Mouse (Mus musculus) frontal cortex, postnatal 14 days (tissue): ENCODE measurements around the gene Ankrd31.
"Not testable (repeated sequence)": the region's sequence is repeated elsewhere in the genome, so short reads cannot be mapped to it uniquely, and the experiment has no call there.

Experiments used
- DNase-seq, 2 experiments: peaks; one replicate each; pipeline ENCODE4 v3.0.0; 2022; ENCODE audit warnings: low spot score in 2 of 2

The Ankrd31 gene

GRCm38 (mm10) chr13:96939680-96940079 lies 191.6 kb downstream of the Ankrd31 start:
- DNase-seq, result no peak

- not testable (repeated sequence) for DNase-seq
These were observed 193.4 kb downstream of the Ankrd31 start for GRCm38 (mm10) chr13:96941481-96941880.

GRCm38 (mm10) chr13:96943571-96943970 lies 195.5 kb downstream of the Ankrd31 start:
- no peak for DNase-seq

- DNase-seq, result no peak
These were observed 197.7 kb downstream of the Ankrd31 start for GRCm38 (mm10) chr13:96945748-96946147.

GRCm38 (mm10) chr13:96947722-96948121 lies 199.7 kb downstream of the Ankrd31 start:
- DNase-seq, result no peak

GRCm38 (mm10) chr13:96951880-96952279 lies 203.8 kb downstream of the Ankrd31 start:
- no peak for DNase-seq

GRCm38 (mm10) chr13:96956466-96956865 lies 208.4 kb downstream of the Ankrd31 start:
- no peak for DNase-seq
